Mouse (Mus musculus): ENCODE results near the gene Slc8a1. TPM values are rescaled to one million over a fixed set of nuclear protein-coding genes. Genes with fewer than 3 reads are reported as not detected.

The Slc8a1 gene
- total and polyA plus RNA-seq, 2 experiments = 0.27 to 3.8 TPM

GRCm38 (mm10) chr17:81712273-81712751 lies 25.9 kb downstream of the Slc8a1 start:
- H3K79me2 ChIP-seq (ENCODE audit: control insufficient read depth, insufficient read depth, low read length) = no peaks in the 10 kb centered on the region
- DNase-seq (ENCODE audit: extremely low read depth, low read depth, low spot score) = peak; percentile 23
- H3K27ac ChIP-seq (replicated peaks; ENCODE audit: insufficient read depth, low read depth, low read length) = no peak overlapping the region
- TF ChIP-seq POLR2A (IDR thresholded peaks at IDR 0.05; ENCODE audit: extremely low read depth, insufficient read depth, low read length) = no peak
- no peak for TF ChIP-seq CTCF (IDR thresholded peaks at IDR 0.05; ENCODE audit: low read depth, low read length)
- no peaks in the 10 kb centered on the region for H3K27me3 ChIP-seq (ENCODE audit: control insufficient read depth, insufficient read depth, low read length)
- no peak overlapping the region for H3K4me3 ChIP-seq (ENCODE audit: insufficient read depth, low read depth, low read length)
- 68% methylated on average over 1 of the region's 1 CpGs for WGBS
- H3K36me3 ChIP-seq (ENCODE audit: control insufficient read depth, insufficient read depth, low read length) = no peaks in the 10 kb centered on the region
- no peaks in the 10 kb centered on the region for H3K4me1 ChIP-seq (ENCODE audit: control insufficient read depth, insufficient read depth, low read length)
- no peak overlapping the region for H3K9ac ChIP-seq (ENCODE audit: low read depth, low read length)

DNA sequence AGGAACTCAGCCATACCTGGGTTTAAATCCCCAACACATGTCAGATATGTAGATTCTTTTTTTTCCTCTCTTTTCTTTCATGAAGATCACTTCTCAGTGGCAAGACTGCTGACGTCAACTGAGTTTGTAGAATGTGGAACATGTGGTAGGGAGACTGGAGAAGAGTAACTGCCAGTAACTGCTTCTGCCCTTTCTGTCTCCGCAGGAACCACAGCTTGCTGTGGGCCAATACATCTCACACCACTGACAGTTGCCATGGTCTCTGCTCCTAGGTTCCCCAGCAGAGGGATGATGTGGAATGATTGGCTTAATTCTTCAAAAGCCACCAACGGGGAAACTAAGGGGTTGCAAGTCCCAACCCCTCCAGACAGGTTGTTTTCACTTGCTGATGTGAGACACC lies 33.4 kb downstream of the Slc8a1 start:
- H3K36me3 ChIP-seq (ENCODE audit: control insufficient read depth, insufficient read depth, low read length) = no peaks in the 10 kb centered on the region
- no peaks in the 10 kb centered on the region for H3K79me2 ChIP-seq (ENCODE audit: control insufficient read depth, insufficient read depth, low read length)
- WGBS = 55% methylated on average over 3 of the region's 3 CpGs
- no peak overlapping the region for H3K27ac ChIP-seq (replicated peaks; ENCODE audit: insufficient read depth, low read depth, low read length)
- no peak overlapping the region for H3K4me3 ChIP-seq (ENCODE audit: insufficient read depth, low read depth, low read length)
- no peaks in the 10 kb centered on the region for H3K27me3 ChIP-seq (ENCODE audit: control insufficient read depth, insufficient read depth, low read length)
- TF ChIP-seq POLR2A (IDR thresholded peaks at IDR 0.05; ENCODE audit: extremely low read depth, insufficient read depth, low read length) (no peak), CTCF (IDR thresholded peaks at IDR 0.05; ENCODE audit: low read depth, low read length) (no peak)
- peak; percentile 15 for DNase-seq (ENCODE audit: extremely low read depth, low read depth, low spot score)
- no peak overlapping the region for H3K9ac ChIP-seq (ENCODE audit: low read depth, low read length)
- H3K4me1 ChIP-seq (ENCODE audit: control insufficient read depth, insufficient read depth, low read length) = no peaks in the 10 kb centered on the region

- Histone ChIP-seq H3K4me3 (ENCODE audit: insufficient read depth, low read depth, low read length) (no peak overlapping the region), H3K79me2 (ENCODE audit: control insufficient read depth, insufficient read depth, low read length) (no peaks in the 10 kb centered on the region), H3K36me3 (ENCODE audit: control insufficient read depth, insufficient read depth, low read length) (no peaks in the 10 kb centered on the region), H3K27ac (replicated peaks; ENCODE audit: insufficient read depth, low read depth, low read length) (no peak overlapping the region), H3K4me1 (ENCODE audit: control insufficient read depth, insufficient read depth, low read length) (no peaks in the 10 kb centered on the region), H3K27me3 (ENCODE audit: control insufficient read depth, insufficient read depth, low read length) (no peaks in the 10 kb centered on the region), H3K9ac (ENCODE audit: low read depth, low read length) (no peak overlapping the region)
- TF ChIP-seq CTCF (IDR thresholded peaks at IDR 0.05; ENCODE audit: low read depth, low read length) = no peak
- TF ChIP-seq POLR2A (IDR thresholded peaks at IDR 0.05; ENCODE audit: extremely low read depth, insufficient read depth, low read length) = no peak
- peak; percentile 35 for DNase-seq (ENCODE audit: extremely low read depth, low read depth, low spot score)
- WGBS = 57% methylated on average over 2 of the region's 2 CpGs
Measured at GRCm38 (mm10) chr17:81703258-81703657, 34.9 kb downstream of the Slc8a1 start.

GRCm38 (mm10) chr17:81701701-81702100 lies 36.5 kb downstream of the Slc8a1 start:
- Histone ChIP-seq H3K9ac (ENCODE audit: low read depth, low read length) (no peak overlapping the region), H3K79me2 (ENCODE audit: control insufficient read depth, insufficient read depth, low read length) (no peaks in the 10 kb centered on the region), H3K27me3 (ENCODE audit: control insufficient read depth, insufficient read depth, low read length) (no peaks in the 10 kb centered on the region), H3K4me3 (ENCODE audit: insufficient read depth, low read depth, low read length) (no peak overlapping the region), H3K27ac (replicated peaks; ENCODE audit: insufficient read depth, low read depth, low read length) (no peak overlapping the region), H3K36me3 (ENCODE audit: control insufficient read depth, insufficient read depth, low read length) (no peaks in the 10 kb centered on the region), H3K4me1 (ENCODE audit: control insufficient read depth, insufficient read depth, low read length) (no peaks in the 10 kb centered on the region)
- WGBS = 70% methylated on average over 4 of the region's 4 CpGs
- DNase-seq (ENCODE audit: extremely low read depth, low read depth, low spot score) = no peak
- TF ChIP-seq POLR2A (IDR thresholded peaks at IDR 0.05; ENCODE audit: extremely low read depth, insufficient read depth, low read length) (no peak), CTCF (IDR thresholded peaks at IDR 0.05; ENCODE audit: low read depth, low read length) (no peak)

DNA sequence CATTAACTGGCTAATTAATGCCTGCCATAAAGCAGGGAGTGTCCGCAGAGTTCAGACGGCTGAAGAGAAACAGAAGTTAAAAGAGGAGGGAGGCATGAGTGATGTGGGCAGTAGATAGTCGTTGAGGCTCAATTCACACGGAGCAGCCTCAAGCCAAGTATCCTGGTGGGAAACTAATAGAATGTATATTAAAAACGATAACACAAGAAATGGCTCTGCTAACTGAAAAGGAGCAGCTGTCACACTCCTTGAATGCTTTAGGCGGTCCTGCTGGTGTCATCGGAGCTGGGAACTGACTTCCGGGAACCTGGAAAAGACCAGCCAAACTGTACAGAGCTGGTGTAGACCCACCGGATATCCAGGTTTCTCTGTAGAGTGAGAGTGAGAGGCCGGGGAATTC lies 39.4 kb downstream of the Slc8a1 start:
- Histone ChIP-seq H3K27me3 (ENCODE audit: control insufficient read depth, insufficient read depth, low read length) (no peaks in the 10 kb centered on the region), H3K27ac (replicated peaks; ENCODE audit: insufficient read depth, low read depth, low read length) (no peak overlapping the region), H3K36me3 (ENCODE audit: control insufficient read depth, insufficient read depth, low read length) (no peaks in the 10 kb centered on the region), H3K79me2 (ENCODE audit: control insufficient read depth, insufficient read depth, low read length) (no peaks in the 10 kb centered on the region), H3K4me3 (ENCODE audit: insufficient read depth, low read depth, low read length) (no peak overlapping the region), H3K9ac (ENCODE audit: low read depth, low read length) (no peak overlapping the region), H3K4me1 (ENCODE audit: control insufficient read depth, insufficient read depth, low read length) (no peaks in the 10 kb centered on the region)
- no peak for DNase-seq (ENCODE audit: extremely low read depth, low read depth, low spot score)
- TF ChIP-seq CTCF (IDR thresholded peaks at IDR 0.05; ENCODE audit: low read depth, low read length) = no peak
- no peak for TF ChIP-seq POLR2A (IDR thresholded peaks at IDR 0.05; ENCODE audit: extremely low read depth, insufficient read depth, low read length)
- WGBS = 70% methylated on average over 10 of the region's 10 CpGs

GRCm38 (mm10) chr17:81697695-81698094 lies 40.5 kb downstream of the Slc8a1 start:
- Histone ChIP-seq H3K27me3 (ENCODE audit: control insufficient read depth, insufficient read depth, low read length) (no peaks in the 10 kb centered on the region), H3K36me3 (ENCODE audit: control insufficient read depth, insufficient read depth, low read length) (no peaks in the 10 kb centered on the region), H3K27ac (replicated peaks; ENCODE audit: insufficient read depth, low read depth, low read length) (no peak overlapping the region), H3K79me2 (ENCODE audit: control insufficient read depth, insufficient read depth, low read length) (no peaks in the 10 kb centered on the region), H3K4me1 (ENCODE audit: control insufficient read depth, insufficient read depth, low read length) (no peaks in the 10 kb centered on the region), H3K9ac (ENCODE audit: low read depth, low read length) (no peak overlapping the region), H3K4me3 (ENCODE audit: insufficient read depth, low read depth, low read length) (no peak overlapping the region)
- no peak for DNase-seq (ENCODE audit: extremely low read depth, low read depth, low spot score)
- WGBS = 26% methylated on average over 2 of the region's 2 CpGs
- TF ChIP-seq CTCF (IDR thresholded peaks at IDR 0.05; ENCODE audit: low read depth, low read length) (no peak), POLR2A (IDR thresholded peaks at IDR 0.05; ENCODE audit: extremely low read depth, insufficient read depth, low read length) (no peak)
